Mouse (Mus musculus) cerebellum, adult 2 months (tissue): ENCODE data around the gene Spast.

ENCODE experiments used
- CTCF ChIP-seq: fragments of 200-500 bp; IDR thresholded peaks from 2 replicates; pipeline ENCODE4 v1.5.1; 2011; ENCODE audit warnings: low read depth, mild to moderate bottlenecking, control low read depth, low read length, moderate library complexity, borderline replicate concordance; ENCODE audit not compliant: insufficient read depth
- POLR2A ChIP-seq: fragments of 200-500 bp; IDR thresholded peaks from 2 replicates; pipeline ENCODE4 v1.6.1; 2011; ENCODE audit warnings: low read length, control low read depth, borderline replicate concordance; ENCODE audit not compliant: insufficient read depth

DNA sequence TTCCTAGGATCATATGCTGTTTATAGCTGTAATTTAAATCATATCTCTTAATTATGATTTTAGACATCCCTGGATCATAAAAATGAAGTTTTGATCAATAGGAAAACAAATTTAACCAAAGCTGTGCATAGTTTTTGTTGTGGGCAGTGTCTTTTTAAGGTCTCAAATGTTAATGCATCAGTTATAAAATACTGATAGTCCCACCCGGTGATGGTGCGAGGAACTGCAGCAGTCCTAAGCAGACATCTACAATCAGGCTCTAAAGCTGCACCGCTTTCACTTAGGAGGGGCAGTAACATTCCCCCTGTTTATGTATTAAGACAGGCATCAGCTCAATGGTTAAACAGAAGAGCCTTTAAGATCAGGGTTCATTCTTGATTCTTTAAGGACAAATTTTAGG is 51.1 kb downstream of the Spast start:
- TF ChIP-seq POLR2A (no peak), CTCF (no peak)
